Mouse (Mus musculus) lung, embryonic 15.5 days (tissue): ENCODE measurements at regions not wholly inside any gene's neighbourhood (a gene's known extent, or its start where the extent isn't known, plus 50 kb on each side); places are given as distances from the start of the nearest gene placed in this dataset.

Experiments
- ATAC-seq: fragments of 200-750 bp; cut with Nextera tagmentation; 2 replicates; pipeline ENCODE4 v1.8.0; 2017; ENCODE audit warnings: moderate number of reproducible peaks, borderline replicate concordance; ENCODE audit not compliant: low FRiP score, low TSS enrichment; ENCODE audit errors: extremely low read depth
- H3K27ac ChIP-seq: fragments of 300-500 bp; sonication (generic); 2 replicates; pipeline ENCODE4 v1.5.1; 2015; ENCODE audit warnings: moderate library complexity, mild to moderate bottlenecking, inconsistent platforms
- H3K27me3 ChIP-seq: fragments of 300-500 bp; sonication (generic); 2 replicates; pipeline ENCODE4 v1.6.1; 2015; ENCODE audit warnings: inconsistent platforms
- H3K36me3 ChIP-seq: fragments of 300-500 bp; sonication (generic); 2 replicates; pipeline ENCODE4 v1.6.1; 2015; ENCODE audit warnings: inconsistent platforms
- H3K4me1 ChIP-seq: fragments of 300-500 bp; sonication (generic); 2 replicates; pipeline ENCODE4 v1.6.1; 2015; ENCODE audit warnings: inconsistent platforms
- H3K4me2 ChIP-seq: fragments of 300-500 bp; sonication (generic); 2 replicates; pipeline ENCODE4 v1.6.1; 2015; ENCODE audit warnings: inconsistent platforms, mild to moderate bottlenecking, moderate library complexity
- H3K4me3 ChIP-seq: fragments of 300-500 bp; sonication (generic); 2 replicates; pipeline ENCODE4 v1.5.1; 2015; ENCODE audit warnings: mild to moderate bottlenecking, inconsistent platforms
- H3K9ac ChIP-seq: fragments of 300-500 bp; sonication (generic); 2 replicates; pipeline ENCODE4 v1.6.1; 2015; ENCODE audit warnings: inconsistent platforms
- H3K9me3 ChIP-seq: fragments of 300-500 bp; sonication (generic); 2 replicates; pipeline ENCODE4 v1.6.1; 2016; ENCODE audit warnings: inconsistent platforms
- WGBS: fragments of 180-500 bp; shearing (Covaris S2); methylation state at CpG from one replicate; pipeline ENCODE4 v1.1.7; 2015; 5-methylcytosine and 5-hydroxymethylcytosine counted together

DNA sequence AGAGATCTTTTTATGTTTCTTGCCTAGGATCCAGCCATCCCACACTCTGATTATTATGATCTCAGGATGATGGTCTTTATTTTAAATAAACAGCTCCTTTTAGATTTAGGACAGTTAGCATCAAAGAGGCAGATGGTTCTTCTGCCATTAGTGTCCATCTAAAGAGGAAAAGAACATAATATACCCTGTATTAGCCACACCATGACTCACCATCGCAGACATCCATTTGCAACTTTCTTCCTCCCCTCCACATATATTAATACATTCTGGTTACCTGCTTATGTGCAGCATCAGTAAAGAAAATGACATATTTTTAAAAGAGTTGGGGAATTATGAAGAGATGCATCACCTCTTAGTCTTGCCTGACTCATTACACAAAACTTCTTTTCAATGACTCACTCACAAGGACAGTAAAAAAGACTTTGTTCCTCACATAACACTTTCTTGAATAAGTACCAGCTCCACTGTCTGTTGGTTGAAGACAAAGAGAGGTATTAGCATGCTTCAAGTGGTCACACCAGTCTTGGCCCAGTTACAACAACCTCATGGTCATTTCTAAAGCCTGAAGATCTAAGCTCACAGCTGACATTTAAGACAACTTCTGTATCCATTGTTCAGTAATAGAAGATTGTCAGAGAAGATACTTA lies 766.9 kb upstream of the Celf2 start:
- no peaks in the 10 kb centered on the region for H3K27me3 ChIP-seq
- 88% methylated on average over 1 of the region's 1 CpGs for WGBS
- H3K9me3 ChIP-seq: no peaks in the 10 kb centered on the region
- H3K4me2 ChIP-seq: no peak overlapping the region
- H3K4me3 ChIP-seq: no peak overlapping the region
- H3K4me1 ChIP-seq: no peaks in the 10 kb centered on the region
- H3K27ac ChIP-seq: no peak overlapping the region
- no peaks in the 10 kb centered on the region for H3K36me3 ChIP-seq
- H3K9ac ChIP-seq: no peak overlapping the region
- ATAC-seq: no peak
